Mouse (Mus musculus) retina, embryonic 14.5 days (tissue): ENCODE results near the gene Sirt1.

Experiments used
- DNase-seq: peaks from one replicate; pipeline ENCODE4 v3.0.0-alpha.2; 2015; ENCODE audit warnings: low spot score

Sirt1 gene

DNA sequence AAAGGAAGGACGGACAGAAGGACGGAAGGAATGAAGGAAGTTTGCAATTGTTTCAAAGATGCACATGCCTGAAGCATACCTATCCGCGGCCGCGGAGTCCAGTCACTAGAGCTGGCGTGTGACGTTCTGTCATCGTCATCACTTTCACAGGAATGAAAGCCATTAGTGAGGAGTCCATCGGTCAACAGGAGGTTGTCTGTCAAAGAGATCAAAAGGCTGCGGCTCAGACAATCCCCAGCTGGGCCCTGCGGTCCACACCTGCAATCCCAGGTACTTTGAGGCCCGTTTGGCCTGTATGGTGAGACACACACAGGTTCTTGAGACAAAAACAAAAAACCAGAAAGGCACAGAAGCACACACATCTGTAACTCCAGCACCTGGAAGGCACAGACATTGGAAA, 44.6 kb downstream of the Sirt1 start:
- no peak for DNase-seq

DNA sequence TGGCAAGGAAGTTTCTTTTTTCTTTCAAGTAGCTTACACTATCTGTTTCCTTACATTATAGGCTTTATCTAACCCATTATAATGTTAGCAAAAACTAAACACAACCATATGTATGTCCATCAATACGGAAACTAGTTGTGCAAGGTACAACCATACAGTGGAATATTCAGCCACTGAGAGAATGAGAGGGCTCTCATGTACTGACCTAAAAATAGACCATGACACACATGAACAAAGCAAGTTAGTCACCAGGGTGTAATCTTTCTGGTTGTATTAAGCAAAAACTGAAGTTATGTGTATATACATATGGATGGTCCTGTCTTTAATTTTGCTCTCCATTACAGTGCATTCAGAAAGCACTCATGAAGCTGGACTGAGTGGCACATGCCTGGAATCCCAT, 54.4 kb downstream of the Sirt1 start:
- no peak for DNase-seq

DNA sequence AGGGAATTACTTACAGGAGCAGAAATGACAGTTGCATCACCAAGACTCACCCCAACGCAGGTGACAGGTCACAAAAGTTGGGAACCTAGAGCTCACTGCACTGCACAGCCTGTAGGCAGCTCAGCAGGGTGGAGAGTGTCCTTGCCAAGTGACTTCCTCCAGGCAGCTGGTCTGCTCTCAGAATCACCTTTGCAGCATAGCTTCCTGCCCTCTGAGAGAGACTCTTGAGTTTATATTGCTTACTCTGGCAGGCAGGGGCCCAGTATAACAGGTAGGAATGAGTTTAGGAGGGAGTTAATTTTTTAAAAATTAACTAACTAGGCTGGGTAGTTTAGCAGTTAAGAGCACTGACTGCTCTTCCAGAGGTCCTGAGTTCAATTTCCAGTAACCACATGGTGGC, 67.8 kb downstream of the Sirt1 start:
- DNase-seq: no peak

DNA sequence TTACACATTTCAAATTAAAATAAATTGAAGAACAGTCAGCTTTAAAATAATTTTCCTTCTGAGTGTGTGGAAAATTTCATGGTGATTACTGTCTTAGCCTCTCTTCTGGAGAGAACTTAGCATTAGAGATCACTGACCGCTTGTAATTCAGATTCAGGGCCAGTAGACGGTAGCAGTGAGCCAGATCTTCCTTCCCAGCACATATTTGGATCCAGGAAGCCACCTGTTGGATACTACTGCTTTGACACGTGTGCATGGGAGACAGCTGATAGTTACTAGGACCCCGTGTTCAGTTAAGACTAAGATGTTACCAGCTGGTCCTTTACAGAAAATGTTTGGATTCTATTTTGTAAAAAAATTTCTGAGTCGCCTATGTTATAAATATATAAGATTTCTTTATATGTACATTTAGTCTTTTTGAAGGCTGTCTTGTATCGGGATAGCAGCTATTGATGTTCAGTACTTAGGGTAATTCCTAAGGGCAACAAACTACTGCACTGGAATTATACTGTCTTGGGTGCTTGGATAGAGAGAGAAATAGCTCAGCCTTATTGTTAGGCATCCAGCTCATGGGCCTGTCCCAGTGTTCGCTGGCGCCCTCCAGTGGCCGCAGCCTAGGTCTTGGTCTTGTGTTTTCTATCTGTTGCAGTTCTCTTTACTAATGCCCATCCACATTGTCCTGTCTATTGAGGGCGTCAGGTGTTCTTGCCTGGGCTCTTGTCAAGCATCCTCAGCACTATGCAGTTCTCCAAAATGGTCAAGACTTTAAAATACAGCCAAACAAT, 72.7 kb downstream of the Sirt1 start:
- peak; percentile 90 for DNase-seq

DNA sequence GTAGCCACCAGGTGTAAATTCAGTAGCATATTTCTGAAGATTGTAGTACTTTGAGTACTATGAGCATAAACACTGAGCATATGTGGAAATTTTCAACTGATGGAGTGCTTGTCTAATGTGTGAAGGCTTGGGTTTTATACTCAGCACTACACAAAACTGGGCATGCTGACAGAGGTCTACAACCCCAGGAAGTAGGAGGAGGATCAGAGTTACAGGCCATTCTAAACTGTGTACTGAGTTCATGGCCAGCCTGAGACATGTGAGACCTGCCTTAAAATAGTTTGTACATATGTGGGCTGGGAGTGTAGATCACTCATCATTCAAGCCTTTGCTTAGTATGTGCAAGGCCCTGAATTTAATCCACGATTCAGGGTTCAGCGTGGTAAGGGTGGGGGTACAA, 79.1 kb downstream of the Sirt1 start:
- DNase-seq: no peak

DNA sequence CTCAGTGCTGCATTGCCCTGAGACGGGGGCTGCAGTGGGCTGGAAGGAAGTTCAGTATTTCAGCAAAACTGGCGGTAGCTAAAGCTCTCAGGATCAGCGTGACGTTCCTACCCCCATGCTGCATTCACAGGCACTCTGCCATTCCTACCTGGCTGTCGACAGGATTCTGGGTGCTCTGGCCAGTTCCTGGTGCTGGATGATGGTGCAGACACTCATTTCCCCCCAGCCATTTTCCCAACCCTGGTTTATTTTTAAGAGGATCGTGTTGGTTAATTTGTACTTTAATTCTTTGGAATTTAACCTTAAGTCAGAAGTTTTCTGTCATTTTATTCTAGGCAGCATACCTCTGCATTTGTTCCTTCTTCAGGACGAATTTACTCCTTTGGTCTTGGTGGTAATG, 98.7 kb downstream of the Sirt1 start:
- no peak for DNase-seq

DNA sequence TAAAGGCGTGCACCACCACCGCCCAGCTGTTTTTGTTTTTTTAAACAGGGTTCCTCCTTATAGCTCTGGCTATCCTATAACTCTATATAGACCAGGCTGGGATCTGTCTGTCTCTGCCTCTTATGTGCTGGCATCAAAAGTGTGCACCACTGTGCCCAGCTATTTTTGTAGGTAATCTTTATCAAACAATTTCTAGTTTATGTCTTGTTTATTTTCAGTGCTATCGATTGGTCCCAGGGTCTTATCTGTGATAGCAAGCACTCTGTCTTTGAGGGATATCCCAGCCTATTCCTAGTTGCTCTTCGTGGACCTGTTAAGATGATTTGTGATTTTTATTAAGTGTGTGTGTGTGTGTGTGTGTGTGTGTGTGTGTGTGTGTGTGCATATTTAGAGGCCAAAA, 99.1 kb downstream of the Sirt1 start:
- no peak for DNase-seq

DNA sequence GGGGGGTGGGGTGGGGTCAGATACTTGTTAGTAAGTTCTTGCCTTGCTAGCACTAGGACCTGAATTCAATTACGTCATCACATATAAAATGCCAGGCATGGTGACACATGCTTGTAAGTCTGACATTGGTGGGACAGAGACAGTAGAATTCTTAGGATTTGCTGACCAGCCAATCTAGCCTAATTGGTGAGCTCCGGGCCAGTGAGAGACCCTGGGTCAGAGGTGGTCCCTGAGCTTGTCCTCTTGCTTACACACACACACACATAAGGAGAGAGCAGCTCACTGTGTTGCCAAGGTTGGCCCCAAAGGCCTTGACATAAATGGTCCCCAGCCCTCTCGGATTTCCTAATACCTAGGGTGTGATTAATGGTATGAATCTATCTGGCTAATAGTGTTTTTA, 101.7 kb downstream of the Sirt1 start:
- DNase-seq: no peak

DNA sequence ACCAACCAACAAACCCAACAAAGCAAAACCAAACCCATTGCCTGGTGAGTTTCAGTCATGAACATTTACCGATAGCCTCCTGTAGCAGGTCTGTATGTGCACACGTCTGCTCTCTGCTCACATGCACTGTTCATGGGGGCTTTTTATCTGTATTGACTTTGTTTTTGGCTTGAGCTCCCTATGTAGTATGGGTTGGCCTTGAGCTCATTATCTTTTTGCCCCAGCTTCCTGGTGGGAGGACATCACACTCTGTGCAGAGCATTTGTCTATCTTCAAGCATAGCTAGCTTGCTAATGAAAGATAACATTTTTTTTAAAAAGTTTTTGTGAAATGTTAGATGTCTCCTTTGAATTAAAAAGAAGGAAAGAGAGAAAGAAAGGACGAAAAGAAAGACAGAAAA, 104.5 kb downstream of the Sirt1 start:
- no peak for DNase-seq

DNA sequence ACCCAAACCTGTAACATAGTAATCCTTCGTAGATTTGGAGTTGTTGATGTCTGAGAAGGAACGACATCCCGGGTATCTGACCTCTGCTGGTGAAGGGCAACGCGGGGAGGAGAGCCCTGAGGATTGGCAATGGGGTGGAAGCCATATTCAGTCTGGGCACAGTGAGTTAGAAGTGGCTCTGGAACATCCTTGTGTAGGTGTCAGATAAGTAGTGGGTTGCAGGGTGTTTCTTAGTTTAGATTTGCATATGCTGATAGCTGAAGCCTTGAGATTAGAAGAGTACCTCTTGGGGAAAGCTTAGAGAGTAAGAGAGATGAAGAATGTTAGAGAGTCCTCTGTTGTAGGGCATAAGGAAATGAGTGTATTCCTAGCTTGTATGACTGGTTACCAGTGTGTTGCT, 108.6 kb downstream of the Sirt1 start:
- DNase-seq: no peak

DNA sequence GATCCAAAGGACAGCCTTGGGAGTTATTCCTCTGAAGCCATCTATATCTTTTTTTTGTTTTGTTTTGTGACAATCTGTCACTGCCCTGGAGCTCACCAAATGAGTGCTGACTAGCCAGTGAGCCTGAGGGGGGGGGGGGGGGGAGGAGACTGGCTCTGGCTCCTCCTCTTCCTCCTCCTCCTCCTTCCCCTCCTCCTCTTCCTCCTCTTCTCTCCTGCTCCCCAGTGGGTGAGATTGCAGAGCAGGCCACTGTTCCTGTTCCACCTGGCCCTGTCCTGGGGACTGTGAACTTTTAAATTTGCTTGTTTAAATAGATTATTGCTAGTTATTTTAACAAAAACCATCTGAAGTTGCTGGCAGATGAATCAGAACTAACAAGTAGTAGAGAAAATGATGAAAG, 109.1 kb downstream of the Sirt1 start:
- no peak for DNase-seq
